Mouse (Mus musculus): ENCODE results near the gene Pcf11. TPM values are rescaled to one million over a fixed set of nuclear protein-coding genes. Genes with fewer than 3 reads are reported as not detected.

Gene Pcf11
- polyA plus RNA-seq, 1 experiment from 2014 or later, result 22.4 TPM

DNA sequence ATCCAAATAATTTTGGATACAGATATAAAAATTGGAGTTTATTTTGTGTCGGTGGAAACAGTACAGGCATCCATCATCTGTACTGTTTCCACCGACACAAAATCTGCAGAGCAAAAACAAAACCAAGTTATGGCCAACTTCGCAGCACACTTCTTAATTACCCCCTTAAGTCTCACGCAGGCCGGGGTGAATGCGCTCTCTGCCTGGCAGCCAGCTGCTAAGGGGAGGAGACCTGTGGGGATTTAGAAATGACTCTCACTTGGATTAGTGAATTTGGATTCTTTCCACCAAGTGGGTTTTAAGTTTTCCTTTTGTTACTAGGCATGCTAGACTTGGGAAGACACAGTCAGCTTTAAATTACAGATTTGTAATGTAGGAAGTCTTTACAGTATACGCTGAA, 58.9 kb downstream of the Pcf11 start:
- 71% methylated on average over 7 of the region's 7 CpGs for WGBS
- H3K27me3 ChIP-seq (ENCODE audit: low read depth, poor library complexity, severe bottlenecking), result no peaks in the 10 kb centered on the region
- H3K4me3 ChIP-seq, result no peak overlapping the region
- H3K9me3 ChIP-seq (replicated peaks), result no peaks in the 10 kb centered on the region
- DNase-seq (ENCODE audit: low spot score), result no peak
- H3K4me1 ChIP-seq, result no peaks in the 10 kb centered on the region
- H3K27ac ChIP-seq, result no peak overlapping the region
- no peaks in the 10 kb centered on the region for H3K36me3 ChIP-seq

DNA sequence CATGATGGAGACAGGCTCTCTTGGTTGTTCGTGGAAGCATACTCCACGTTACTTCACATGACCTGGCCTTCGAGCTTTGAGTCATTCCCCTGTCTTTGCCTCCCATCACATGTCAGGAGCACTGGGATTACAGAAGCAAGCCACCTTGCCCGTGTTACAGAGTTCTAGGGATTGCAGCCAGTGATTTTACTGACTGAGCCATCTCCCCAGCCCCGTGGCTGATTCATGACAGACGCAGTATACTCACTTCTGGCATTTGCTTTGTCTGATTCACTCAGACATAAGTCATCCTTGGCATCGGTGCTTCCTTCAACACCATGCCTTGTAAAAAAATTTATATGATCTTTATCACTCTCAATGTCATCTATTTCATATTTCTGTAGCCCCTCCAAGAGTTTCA, 64.8 kb downstream of the Pcf11 start:
- no peak overlapping the region for H3K4me3 ChIP-seq
- H3K9me3 ChIP-seq (replicated peaks), result no peaks in the 10 kb centered on the region
- no peaks in the 10 kb centered on the region for H3K27me3 ChIP-seq (ENCODE audit: low read depth, poor library complexity, severe bottlenecking)
- H3K27ac ChIP-seq, result no peak overlapping the region
- WGBS, result 93% methylated on average over 7 of the region's 7 CpGs
- H3K36me3 ChIP-seq, result peaks cover 7% of the 10 kb centered on the region
- H3K4me1 ChIP-seq, result no peaks in the 10 kb centered on the region
- DNase-seq (ENCODE audit: low spot score), result no peak

Other genes starting within 250 kb of the Pcf11 start
- gene Ccdc90b, start 108.8 kb downstream of the Pcf11 start, polyA plus RNA-seq (2016; fragmentation: Nextera tagmentation; extraction: Ambion mirVana), result 47.5 and 49.1 TPM in 2 replicates
- gene Ankrd42, start 32.8 kb downstream of the Pcf11 start, polyA plus RNA-seq (2016; fragmentation: Nextera tagmentation; extraction: Ambion mirVana), result 6.4 and 10.3 TPM in 2 replicates
- gene Rab30, start 71.7 kb upstream of the Pcf11 start, polyA plus RNA-seq (2016; fragmentation: Nextera tagmentation; extraction: Ambion mirVana), result 9.3 and 11.2 TPM in 2 replicates
- 23.0 and 24.4 TPM in 2 replicates for gene Ddias, start 204.3 kb upstream of the Pcf11 start, polyA plus RNA-seq (2016; fragmentation: Nextera tagmentation; extraction: Ambion mirVana)
- 15.8 and 20.4 TPM in 2 replicates for gene Prcp, start 204.5 kb upstream of the Pcf11 start, polyA plus RNA-seq (2016; fragmentation: Nextera tagmentation; extraction: Ambion mirVana)

All from limb, embryonic 10.5 days (tissue).